Mouse (Mus musculus) CD4-positive naive resting alpha-beta T cell, adult 57 days (primary cell): ENCODE data around the gene Olfr745. TPM values are rescaled to one million over a fixed set of nuclear protein-coding genes. Genes with fewer than 3 reads are reported as not detected.

ENCODE experiments used
- total RNA-seq: library from RNA; stranded (reverse); gene quantifications from one replicate; pipeline ENCODE4 v1.2.4, GENCODE M21; 2023

Olfr745 gene
- total RNA-seq: not detected

DNA sequence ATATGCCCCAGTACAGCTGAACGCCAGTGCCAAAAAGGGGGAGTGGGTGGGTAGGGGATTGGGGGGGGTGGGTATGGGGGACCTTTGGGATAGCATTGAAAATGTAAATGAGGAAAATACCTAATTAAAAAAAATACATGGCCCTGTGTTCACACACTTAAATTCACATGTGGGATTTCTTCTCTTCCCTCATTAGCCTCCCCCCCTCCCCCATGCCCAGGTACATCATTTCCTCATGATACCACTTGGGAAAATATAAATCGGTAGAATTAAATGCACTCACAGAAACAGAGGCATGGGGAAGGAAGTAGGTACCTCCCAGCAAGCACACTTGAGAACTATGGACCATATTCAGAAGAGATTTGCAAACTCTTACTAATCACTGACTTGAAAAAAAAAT lies at the start of gene Olfr745:
Gene Olfr745, plus strand, starts transcription at position 301 of the 400 bp plus-strand sequence.

GRCm38 (mm10) chr14:50614579-50614978 lies 24.6 kb upstream of the Olfr745 start, which contains the start of gene Olfr744:
Olfr744 (plus strand) TSS chr14:50614879.

DNA sequence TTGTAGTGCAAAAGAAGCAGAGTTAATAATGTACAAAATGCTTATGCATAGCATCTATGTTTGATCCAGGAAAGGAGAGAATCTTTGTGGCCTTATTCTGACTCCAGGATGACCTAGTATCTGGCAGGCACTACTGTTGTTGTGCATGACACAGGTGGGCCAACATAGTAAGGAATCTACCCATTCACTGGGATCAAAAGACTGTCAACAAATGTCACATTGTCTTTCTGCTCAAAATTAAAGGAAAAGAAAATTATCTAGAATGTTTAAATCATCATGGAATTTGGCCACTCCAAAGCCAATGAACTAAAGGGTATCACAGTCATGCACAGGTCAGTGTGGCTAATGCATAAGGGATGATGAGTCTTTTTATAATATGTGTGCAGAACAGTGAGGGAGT lies 7.6 kb downstream of the Olfr745 start, which contains the start of gene Olfr746:
Gene Olfr746, plus strand, starts transcription at position 301 of the 400 bp plus-strand sequence.

DNA sequence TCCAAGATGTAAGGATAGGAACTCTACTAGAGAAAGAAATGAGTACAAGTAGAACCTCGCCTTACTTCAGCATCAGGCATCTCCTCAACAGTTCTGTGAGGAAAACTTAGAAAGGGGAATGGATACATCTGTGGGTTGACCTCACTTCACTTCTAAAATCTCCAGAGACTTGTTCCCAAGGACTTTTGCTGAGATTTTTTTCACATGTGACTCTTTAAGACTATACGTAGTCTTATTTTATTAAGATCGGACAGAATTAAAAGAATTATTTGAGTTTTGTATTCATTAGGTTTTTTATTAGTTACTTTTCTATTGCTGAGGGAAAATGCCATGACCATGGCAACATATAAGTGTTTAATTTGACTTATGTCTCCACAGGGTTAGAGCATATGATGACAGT lies 53.9 kb downstream of the Olfr745 start, which contains the start of gene Olfr747:
Gene Olfr747, minus strand, starts transcription at position 101 of the 400 bp plus-strand sequence.

Other genes with a start within 250 kb of the Olfr745 start
- gene Olfr738, start 231.8 kb upstream of the Olfr745 start, total RNA-seq: not detected
- not detected for gene Olfr739, start 220.8 kb upstream of the Olfr745 start, total RNA-seq
- not detected for gene Olfr740, start 193.8 kb upstream of the Olfr745 start, total RNA-seq
- gene Olfr741, start 166.7 kb upstream of the Olfr745 start, total RNA-seq: not detected
- not detected for gene Olfr742, start 135.8 kb upstream of the Olfr745 start, total RNA-seq
- not detected for gene Olfr743, start 117.5 kb upstream of the Olfr745 start, total RNA-seq
- not detected for gene Olfr744, start 24.5 kb upstream of the Olfr745 start, total RNA-seq
- gene Olfr746, start 7.7 kb downstream of the Olfr745 start, total RNA-seq: not detected
- not detected for gene Olfr747, start 53.8 kb downstream of the Olfr745 start, total RNA-seq
- gene Olfr748, start 68.0 kb downstream of the Olfr745 start, total RNA-seq: not detected
- gene Olfr749, start 105.7 kb downstream of the Olfr745 start, total RNA-seq: not detected
- gene Ttc5, start 146.1 kb downstream of the Olfr745 start, total RNA-seq: 79.6 TPM
- not detected for gene Ccnb1ip1, start 168.3 kb downstream of the Olfr745 start, total RNA-seq
- 44.2 TPM for gene Parp2, start 168.5 kb downstream of the Olfr745 start, total RNA-seq
- 34.1 TPM for gene Tep1, start 231.2 kb downstream of the Olfr745 start, total RNA-seq